Mouse (Mus musculus) G1E (cell line): ENCODE measurements at regions not wholly inside any gene's neighbourhood (a gene's known extent, or its start where the extent isn't known, plus 50 kb on each side); places are given as distances from the start of the nearest gene placed in this dataset.

Source experiments
- ATAC-seq: 2 replicates; pipeline ENCODE4 v1.8.0; 2016; ENCODE audit warnings: mild to moderate bottlenecking; ENCODE audit not compliant: insufficient number of reproducible peaks, poor library complexity, low FRiP score, severe bottlenecking; ENCODE audit errors: extremely low read depth
- DNase-seq: peaks from one replicate; pipeline ENCODE4 v3.0.0; 2012; ENCODE audit warnings: low spot score
- H3K27me3 ChIP-seq: 2 replicates; pipeline ENCODE4 v1.6.1; 2012; ENCODE audit warnings: mild to moderate bottlenecking, low read length, inconsistent platforms; ENCODE audit not compliant: insufficient read depth
- H3K36me3 ChIP-seq: replicated peaks from 2 replicates; pipeline ENCODE3; 2012; ENCODE audit warnings: mild to moderate bottlenecking, inconsistent platforms
- H3K4me1 ChIP-seq: 2 replicates; pipeline ENCODE4 v1.6.1; 2012; ENCODE audit warnings: low read depth, low read length, inconsistent platforms, mixed read lengths; ENCODE audit not compliant: insufficient read depth
- H3K4me3 ChIP-seq: 2 replicates; pipeline ENCODE4 v1.5.1; 2012; ENCODE audit warnings: low read depth, mild to moderate bottlenecking, inconsistent platforms, low read length, moderate library complexity, mixed read lengths
- H3K9me3 ChIP-seq: replicated peaks from 2 replicates; pipeline ENCODE4 v1.6.1; 2012; ENCODE audit warnings: inconsistent platforms
- CTCF ChIP-seq: IDR thresholded peaks from 2 replicates; pipeline ENCODE4 v1.5.1; 2012; ENCODE audit warnings: low read depth, low read length, inconsistent platforms, mixed read lengths
- GATA1 ChIP-seq: IDR thresholded peaks from 2 replicates; pipeline ENCODE4 v1.6.1; 2012; ENCODE audit warnings: borderline replicate concordance, low read length, inconsistent platforms, mixed read lengths
- GATA2 ChIP-seq: IDR thresholded peaks from 2 replicates; pipeline ENCODE4 v1.6.1; 2012; ENCODE audit warnings: low read depth, low read length, inconsistent platforms, borderline replicate concordance
- POLR2AphosphoS5 ChIP-seq: IDR thresholded peaks from 2 replicates; pipeline ENCODE4 v1.6.1; 2012; ENCODE audit warnings: low read depth, low read length, inconsistent platforms; ENCODE audit not compliant: insufficient replicate concordance
- TAL1 ChIP-seq: conservative IDR thresholded peaks from 2 replicates; pipeline ENCODE4 v1.6.1; 2012; ENCODE audit warnings: low read depth, low read length, inconsistent platforms, mixed read lengths

DNA sequence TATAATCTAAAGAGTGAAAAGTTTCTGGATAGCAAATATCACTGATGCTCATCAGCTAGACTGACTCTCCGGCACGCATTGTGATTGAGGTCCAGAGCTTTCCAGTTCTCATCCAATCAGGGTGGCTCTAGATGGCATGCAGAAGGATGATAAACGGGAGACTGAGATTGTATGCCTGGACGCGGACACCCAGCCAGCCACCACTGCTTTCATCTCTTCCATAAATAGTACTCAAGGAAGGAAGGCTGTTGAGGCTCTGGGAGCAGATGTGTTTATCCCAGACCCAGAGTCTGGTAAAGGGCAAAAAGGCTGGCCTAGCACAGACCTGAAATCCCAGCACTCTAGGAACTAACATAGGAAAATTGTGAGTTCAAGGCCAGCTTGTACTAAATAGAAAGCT is 330.6 kb downstream of the Gm11361 start:
- H3K27me3 ChIP-seq, result no peaks in the 10 kb centered on the region
- H3K9me3 ChIP-seq, result no peaks in the 10 kb centered on the region
- no peak overlapping the region for H3K4me3 ChIP-seq
- DNase-seq, result no peak
- no peaks in the 10 kb centered on the region for H3K4me1 ChIP-seq
- H3K36me3 ChIP-seq, result no peaks in the 10 kb centered on the region
- no peak for ATAC-seq
- no peak for TF ChIP-seq CTCF
- TF ChIP-seq GATA1, result no peak
- TF ChIP-seq POLR2AphosphoS5, result no peak
- TF ChIP-seq GATA2, result no peak
- TF ChIP-seq TAL1, result no peak

DNA sequence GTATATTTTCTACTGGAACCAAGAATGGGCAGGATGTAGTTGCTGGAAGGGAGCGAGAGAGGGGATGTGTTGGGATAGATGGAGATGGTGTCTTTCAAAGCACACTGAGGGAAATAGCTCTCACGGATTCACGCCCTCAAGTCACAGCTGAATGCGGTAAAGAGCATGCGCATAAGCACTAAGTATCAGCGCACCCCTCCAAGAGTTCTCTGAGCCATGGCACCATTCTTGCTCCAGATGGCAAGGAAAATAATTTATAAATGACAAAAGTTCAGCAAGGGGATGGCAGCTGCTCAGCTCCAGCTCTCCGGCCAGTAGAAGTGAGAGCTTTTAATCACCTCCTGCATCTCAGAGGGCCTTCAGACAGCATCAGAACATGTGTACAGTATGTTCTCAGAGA is 329.4 kb downstream of the Gm11361 start:
- ATAC-seq (no peak), DNase-seq (no peak)
- no peaks in the 10 kb centered on the region for H3K4me1 ChIP-seq
- H3K4me3 ChIP-seq, result no peak overlapping the region
- H3K36me3 ChIP-seq, result no peaks in the 10 kb centered on the region
- H3K27me3 ChIP-seq, result no peaks in the 10 kb centered on the region
- no peaks in the 10 kb centered on the region for H3K9me3 ChIP-seq
- TF ChIP-seq GATA1, result no peak
- TF ChIP-seq GATA2, result no peak
- no peak for TF ChIP-seq CTCF
- no peak for TF ChIP-seq TAL1
- TF ChIP-seq POLR2AphosphoS5, result no peak

DNA sequence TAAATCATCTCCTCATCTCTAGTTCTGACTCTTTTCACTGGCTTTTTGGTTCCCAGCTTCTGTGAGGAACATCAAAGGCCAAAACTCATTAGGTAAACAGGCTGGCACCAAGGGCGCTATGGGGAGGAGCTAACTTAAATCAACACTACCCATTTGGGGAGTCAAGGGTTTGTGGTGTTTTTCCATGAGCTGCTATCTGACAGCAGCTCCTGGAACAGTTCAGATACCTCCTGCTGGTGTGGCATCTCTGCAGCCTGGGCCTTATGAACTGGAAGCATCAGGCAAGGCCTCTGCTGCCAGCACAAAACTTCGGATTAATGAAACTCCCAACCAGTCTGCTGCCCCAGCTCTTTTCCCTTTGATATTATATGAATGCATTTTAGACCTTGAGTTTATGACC is 328.8 kb downstream of the Gm11361 start:
- H3K36me3 ChIP-seq, result no peaks in the 10 kb centered on the region
- H3K27me3 ChIP-seq, result no peaks in the 10 kb centered on the region
- no peaks in the 10 kb centered on the region for H3K9me3 ChIP-seq
- TF ChIP-seq CTCF (no peak), GATA2 (no peak), TAL1 (no peak), GATA1 (no peak), POLR2AphosphoS5 (no peak)
- H3K4me1 ChIP-seq, result no peaks in the 10 kb centered on the region
- ATAC-seq (no peak), DNase-seq (no peak)
- no peak overlapping the region for H3K4me3 ChIP-seq

DNA sequence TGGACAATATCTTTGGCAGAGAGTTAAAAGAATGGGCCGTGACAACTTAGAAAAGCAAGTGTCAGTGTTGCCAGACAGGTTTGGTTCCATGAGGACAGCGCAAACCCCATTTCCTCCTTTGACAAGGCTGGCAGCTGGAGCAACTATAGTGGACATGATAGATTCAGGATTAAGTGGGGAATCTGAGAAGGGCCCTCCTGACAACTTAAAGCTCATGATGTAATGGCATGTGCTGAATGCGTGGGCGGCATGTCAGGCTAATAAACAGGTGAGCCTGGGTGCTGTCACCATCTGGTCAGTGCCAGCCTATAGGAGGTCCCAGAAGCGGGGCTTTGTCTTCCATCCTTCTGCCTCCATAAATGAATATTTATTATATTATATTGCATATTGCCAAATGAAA is 326.3 kb downstream of the Gm11361 start:
- Histone ChIP-seq H3K4me3 (no peak overlapping the region), H3K9me3 (no peaks in the 10 kb centered on the region), H3K27me3 (no peaks in the 10 kb centered on the region), H3K36me3 (no peaks in the 10 kb centered on the region), H3K4me1 (no peaks in the 10 kb centered on the region)
- TF ChIP-seq TAL1 (no peak), GATA2 (no peak), GATA1 (no peak), POLR2AphosphoS5 (no peak), CTCF (no peak)
- ATAC-seq (no peak), DNase-seq (no peak)

DNA sequence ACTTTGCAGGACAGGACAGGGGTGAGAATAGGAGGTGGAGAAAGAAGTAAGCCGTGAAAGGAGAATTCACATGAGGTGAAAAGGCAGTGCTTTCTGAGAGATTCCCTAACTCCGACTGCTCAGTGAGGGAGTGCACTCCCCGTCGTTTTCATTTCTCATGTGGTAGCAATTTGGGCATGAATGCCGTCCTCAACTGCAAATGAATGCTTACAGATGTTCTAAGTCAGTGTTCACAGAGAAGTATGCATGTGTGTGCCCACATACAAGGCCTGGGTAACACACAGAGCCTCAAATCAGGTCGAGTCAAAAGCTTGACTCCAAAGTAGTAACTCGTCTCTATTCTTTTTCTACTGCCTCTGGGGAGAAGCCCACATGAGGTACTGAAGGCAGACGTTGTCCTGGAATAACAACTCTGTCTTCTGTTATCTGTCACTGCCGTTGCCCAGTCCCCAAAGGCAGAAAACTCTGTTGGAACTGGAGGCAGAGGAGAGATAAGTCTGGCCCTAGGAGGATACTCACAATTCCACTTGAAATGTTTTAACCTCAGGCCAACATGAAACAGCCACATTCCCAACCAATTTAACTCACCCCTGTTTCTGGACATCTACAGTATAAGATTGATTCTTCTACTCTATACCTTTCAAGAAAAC is 318.0 kb downstream of the Gm11361 start:
- no peak for DNase-seq
- Histone ChIP-seq H3K27me3 (no peaks in the 10 kb centered on the region), H3K4me3 (no peak overlapping the region), H3K9me3 (no peaks in the 10 kb centered on the region), H3K36me3 (no peaks in the 10 kb centered on the region), H3K4me1 (no peaks in the 10 kb centered on the region)
- TF ChIP-seq GATA1 (no peak), GATA2 (no peak), CTCF (no peak), TAL1 (no peak), POLR2AphosphoS5 (no peak)
- ATAC-seq, result no peak

DNA sequence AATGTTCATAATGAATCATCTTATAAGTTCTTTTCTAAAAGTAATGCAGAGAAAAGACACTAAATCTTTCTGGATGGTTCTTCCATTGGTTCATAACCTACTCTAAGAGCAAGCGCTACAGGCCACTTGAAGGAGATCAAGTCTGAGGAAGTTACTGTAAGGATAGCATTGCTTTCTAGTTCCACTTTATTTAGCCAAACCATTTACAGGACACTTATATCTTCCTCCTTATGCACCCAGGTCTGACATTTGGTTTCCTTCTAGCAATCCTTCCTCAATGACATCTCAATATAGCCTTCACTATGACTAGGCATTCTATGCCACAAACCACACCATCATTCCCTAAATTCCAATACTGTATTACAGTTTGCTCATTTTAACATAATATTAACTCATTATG is 316.0 kb downstream of the Gm11361 start:
- Histone ChIP-seq H3K4me3 (no peak overlapping the region), H3K36me3 (no peaks in the 10 kb centered on the region), H3K9me3 (no peaks in the 10 kb centered on the region), H3K27me3 (no peaks in the 10 kb centered on the region), H3K4me1 (no peaks in the 10 kb centered on the region)
- DNase-seq, result no peak
- no peak for ATAC-seq
- TF ChIP-seq CTCF (no peak), TAL1 (no peak), POLR2AphosphoS5 (no peak), GATA2 (no peak), GATA1 (no peak)

DNA sequence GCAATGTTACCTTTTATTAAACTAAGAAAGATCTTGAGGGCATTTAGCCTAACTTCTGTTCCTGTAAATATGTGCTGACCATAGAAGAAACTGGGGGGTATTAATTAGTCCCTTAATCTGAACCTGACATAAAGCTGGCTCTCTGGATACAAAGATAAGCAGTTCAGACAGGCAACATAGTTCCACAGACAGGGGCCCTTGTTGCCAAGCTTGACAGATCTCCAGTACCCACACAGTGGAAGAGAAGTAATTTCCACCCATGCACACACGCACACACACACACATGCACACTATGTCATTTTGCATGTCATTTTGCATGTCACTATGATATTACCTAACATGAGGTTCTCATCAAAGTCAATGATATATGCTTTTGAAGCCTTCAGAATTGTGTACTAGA is 315.1 kb downstream of the Gm11361 start:
- TF ChIP-seq GATA2, result no peak
- TF ChIP-seq GATA1, result no peak
- TF ChIP-seq POLR2AphosphoS5, result no peak
- no peak for TF ChIP-seq TAL1
- TF ChIP-seq CTCF, result no peak
- ATAC-seq, result no peak
- no peak for DNase-seq

More for the DNA sequence above, 315.1 kb downstream of the Gm11361 start:
- Histone ChIP-seq H3K27me3 (no peaks in the 10 kb centered on the region), H3K4me3 (no peak overlapping the region), H3K9me3 (no peaks in the 10 kb centered on the region), H3K4me1 (no peaks in the 10 kb centered on the region), H3K36me3 (no peaks in the 10 kb centered on the region)
